Mouse (Mus musculus) left cerebral cortex, postnatal 25 days (tissue): ENCODE data around the gene Pja2. TPM values are rescaled to one million over a fixed set of nuclear protein-coding genes. Genes with fewer than 3 reads are reported as not detected.
"Not testable (repeated sequence)": the region's sequence is repeated elsewhere in the genome, so short reads cannot be mapped to it uniquely, and the experiment has no call there.

Source experiments
- DNase-seq, 2 experiments: peaks; one replicate each; pipeline ENCODE4 v3.0.0; 2022; ENCODE audit warnings: low spot score in 2 of 2, mixed read lengths in 1 of 2
- intact Hi-C: fragments of 180-260 bp; cut with DNase I; formaldehyde crosslinking; loops from one replicate; pipeline ENCODE4 v1.15.1; 2025
- microRNA-seq, 2 experiments: library from miRNA; unstranded; fragments of <30 nt; microRNA quantifications; one replicate each; pipeline ENCODE4 v1.2.0; 2022
- total RNA-seq, 2 experiments: library from RNA; stranded (reverse); gene quantifications; 2 replicates each; pipeline ENCODE4 v1.2.3; 2021

Pja2 gene
- total RNA-seq, 2 experiments from 2014 or later, result 434 to 438 TPM

GRCm38 (mm10) chr17:64289684-64290083, 42.0 kb downstream of the Pja2 start:
- intact Hi-C loops, result no loop called here
- DNase-seq, result no peak

GRCm38 (mm10) chr17:64288000-64288399, 43.7 kb downstream of the Pja2 start:
- intact Hi-C loops, result no loop called here
- DNase-seq, result peak; percentile 37 to 83

DNA sequence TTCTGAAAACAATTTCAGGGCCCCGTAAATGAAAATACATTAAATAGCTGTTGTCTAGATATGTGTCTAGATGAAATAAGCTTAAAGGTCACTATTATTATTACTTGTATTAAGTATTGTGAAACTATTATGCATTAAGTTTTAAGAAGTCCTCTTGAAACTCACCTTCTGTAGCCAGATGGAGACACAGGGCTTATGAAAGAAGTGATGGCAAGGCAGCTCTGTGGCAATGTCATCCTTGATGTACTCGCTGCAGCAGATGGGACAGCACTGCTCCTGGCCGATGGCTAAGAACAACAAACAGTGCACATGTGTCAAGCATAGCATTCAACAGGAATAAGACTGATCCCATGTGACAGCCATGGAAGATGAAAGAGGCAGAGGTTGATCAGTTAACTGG, 44.9 kb downstream of the Pja2 start:
- intact Hi-C loops, result no loop called here
- DNase-seq, result no peak

DNA sequence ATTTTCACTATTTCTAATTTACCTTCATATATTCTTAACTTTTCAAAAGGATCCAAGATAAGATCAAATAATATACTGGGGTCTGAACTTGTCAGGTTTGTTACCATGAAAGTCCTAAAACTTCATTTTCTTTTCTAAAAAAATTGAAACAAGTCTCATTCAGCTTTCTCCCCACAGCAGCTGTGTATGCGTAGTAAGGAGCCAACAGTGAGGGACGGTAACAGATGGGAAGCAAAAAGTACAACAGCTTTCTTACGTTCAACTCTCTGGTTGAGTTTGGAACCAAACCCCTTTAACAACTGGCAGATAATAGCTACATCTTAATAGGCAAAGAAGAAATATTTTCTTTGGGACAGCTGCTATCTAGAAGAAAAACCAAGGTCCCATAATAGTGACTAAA, 50.3 kb downstream of the Pja2 start:
- intact Hi-C loops, DNase-seq: not testable (repeated sequence)

- no peak for DNase-seq
- intact Hi-C loops, result no loop called here
These were observed 54.0 kb downstream of the Pja2 start for GRCm38 (mm10) chr17:64277649-64278212.

DNA sequence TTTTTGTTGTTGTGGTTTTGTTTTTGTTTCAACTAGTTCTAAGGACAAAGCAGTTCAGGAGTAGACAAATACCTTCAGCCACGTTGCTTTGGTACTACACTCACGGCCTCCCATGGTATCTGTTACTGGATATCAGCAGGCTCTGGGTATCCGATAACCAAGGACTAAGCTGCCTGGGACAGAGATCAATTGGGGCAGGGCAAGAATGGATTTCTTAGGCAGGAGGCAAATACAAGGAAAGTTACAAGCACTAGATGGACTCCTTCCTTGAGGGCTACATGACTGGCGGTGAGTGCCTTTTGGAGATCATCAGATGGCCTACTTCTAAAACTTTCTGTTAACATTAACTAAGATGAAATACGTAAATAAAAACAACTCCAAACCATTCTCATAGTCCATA, 55.0 kb downstream of the Pja2 start:
- DNase-seq, result no peak
- intact Hi-C loops, result no loop called here

- DNase-seq, result no peak
- intact Hi-C loops, result no loop called here
These were observed 56.5 kb downstream of the Pja2 start for GRCm38 (mm10) chr17:64275188-64275587.

- DNase-seq, result no peak
- intact Hi-C loops, result no loop called here
These were observed 57.2 kb downstream of the Pja2 start for GRCm38 (mm10) chr17:64274341-64275105.

- no peak for DNase-seq
- intact Hi-C loops, result no loop called here
These were observed 71.1 kb downstream of the Pja2 start for GRCm38 (mm10) chr17:64260571-64260970.

DNA sequence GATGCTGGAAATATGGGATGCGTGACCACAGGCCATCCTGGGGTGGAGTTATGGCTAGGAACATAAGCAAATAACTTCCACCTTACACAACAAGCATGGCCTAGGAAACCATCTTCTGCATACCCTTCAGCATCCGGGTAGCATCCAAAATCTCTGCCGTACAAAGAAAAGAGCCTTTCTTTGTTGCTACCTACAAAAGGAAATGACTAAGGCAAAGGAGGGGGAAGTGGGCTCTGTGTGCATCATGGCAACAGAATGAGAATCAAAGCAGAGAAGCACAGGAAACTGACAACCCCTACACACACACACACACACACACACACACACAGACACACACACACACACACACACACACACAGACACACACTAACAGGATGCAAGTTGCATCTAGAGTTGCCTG, 83.5 kb downstream of the Pja2 start:
- intact Hi-C loops, result no loop called here
- DNase-seq, result no peak

DNA sequence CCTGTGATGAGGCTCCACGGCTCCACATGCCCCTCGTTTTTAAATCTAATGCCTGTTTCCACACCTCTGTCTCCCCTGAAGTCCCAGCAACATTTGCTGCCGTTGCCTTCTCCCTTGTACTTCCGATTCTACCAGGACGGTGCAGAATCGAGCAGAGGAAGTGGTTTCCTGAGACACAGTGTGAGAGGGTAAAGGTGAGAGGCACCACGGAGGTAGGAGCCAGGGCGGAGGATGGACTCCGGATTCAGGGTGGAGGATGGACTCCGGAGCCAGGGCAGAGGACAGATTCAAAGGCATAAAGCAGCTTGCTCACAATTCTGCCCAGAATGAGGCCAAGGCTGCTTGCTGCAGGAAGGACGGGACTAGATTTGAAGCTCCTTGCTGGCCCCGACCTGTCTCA, 88.8 kb downstream of the Pja2 start:
- intact Hi-C loops, result no loop called here

DNA sequence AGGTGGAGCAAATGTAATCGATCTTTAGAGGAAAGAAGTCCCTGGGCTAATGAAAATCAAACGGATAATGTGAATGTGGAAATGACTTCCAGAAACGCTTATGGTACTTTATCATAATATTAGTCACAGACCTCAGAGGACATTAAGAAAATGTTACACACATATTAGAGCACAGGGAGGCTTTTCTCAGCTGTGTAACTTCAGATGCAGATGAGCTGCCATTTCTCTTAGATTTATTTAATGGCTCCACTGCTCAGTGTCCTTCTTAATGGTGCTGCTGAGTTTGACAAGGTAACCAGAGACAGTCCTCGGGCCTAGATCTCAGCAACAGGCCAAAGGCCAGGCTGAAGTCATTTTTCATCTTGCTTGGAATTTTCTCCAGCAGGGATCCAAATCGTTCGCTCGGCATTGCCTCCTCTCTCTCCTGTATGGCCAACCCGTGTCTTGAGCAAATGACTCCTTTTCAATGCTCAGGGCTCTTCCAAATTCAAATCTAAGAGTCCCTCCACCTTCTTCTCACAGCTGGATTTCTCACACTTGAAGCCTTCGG, 89.3 kb downstream of the Pja2 start:
- intact Hi-C loops, result no loop called here
- DNase-seq, result no peak

More for the DNA sequence above, 88.8 kb downstream of the Pja2 start:
- DNase-seq, result no peak

DNA sequence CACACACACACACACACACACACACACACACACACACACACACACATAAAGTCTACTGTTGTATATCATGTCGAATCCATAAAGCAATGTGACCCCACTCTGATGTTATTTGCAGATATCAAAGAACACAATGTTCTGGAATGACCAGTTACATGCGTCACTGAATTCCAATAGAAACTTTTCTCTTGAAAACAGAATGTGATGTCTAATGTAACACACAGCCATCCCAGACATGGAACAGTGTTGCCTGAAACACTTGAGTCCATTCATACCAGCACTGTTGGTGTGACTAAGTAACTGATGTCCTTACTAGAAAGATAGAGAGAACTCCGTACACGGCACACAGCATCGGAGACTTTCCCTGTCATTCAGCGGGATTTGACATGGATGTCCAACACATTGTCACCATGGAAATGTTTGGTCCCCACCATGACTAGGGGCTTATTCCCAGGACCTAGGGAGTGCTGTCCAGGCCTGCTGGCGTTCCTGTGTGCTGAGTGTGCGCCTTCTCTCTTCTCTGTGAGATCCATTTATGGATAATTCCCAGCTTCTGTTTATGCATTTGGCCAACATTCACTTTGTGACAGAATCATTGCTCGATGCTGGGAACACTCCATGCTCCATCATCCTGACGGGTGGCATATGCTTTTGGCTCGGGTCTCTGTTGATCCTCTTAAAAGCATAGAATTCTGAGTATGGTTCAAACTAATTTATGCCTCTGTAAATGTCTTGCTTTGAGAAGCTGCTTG, 90.0 kb downstream of the Pja2 start:
- intact Hi-C loops, result no loop called here
- DNase-seq, result no peak

DNA sequence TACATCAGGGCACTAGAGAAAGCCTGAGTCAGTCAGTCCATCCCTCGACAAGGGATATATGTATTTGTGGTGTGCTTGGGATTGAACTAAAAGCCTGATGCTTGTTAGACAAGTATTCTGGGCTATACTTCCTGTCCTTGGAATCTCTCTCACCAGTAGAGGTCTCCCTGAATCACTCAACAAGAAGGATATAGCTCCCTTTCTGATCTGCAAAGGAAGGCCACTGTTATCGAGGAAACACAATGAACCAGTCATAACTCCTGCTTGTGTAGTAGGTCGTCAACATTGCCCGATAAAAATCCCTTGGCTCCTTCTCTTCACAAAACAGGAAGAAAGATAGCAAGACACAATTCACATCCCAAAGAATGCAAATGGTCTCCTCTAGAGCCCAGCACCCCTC, 99.6 kb downstream of the Pja2 start:
- DNase-seq, result no peak
- intact Hi-C loops, result no loop called here

DNA sequence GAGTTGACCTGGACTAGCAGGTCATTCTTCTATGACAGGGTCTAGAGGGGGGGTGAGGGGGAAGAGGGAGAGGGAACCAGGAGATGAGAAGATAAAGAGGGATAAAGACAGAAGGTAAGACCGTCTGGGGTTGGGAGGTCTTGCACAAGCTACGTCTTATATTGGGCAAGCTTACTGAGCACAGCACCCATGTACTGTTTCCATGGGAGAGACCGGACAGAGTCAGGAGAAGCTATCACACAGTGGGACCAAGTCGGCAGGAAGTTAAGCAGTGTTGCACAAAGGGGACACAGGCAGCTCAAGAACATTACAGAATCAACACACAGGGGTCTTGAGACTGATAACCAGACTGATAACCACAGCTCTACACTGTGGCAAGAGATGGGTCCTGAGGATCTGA, 100.1 kb downstream of the Pja2 start:
- intact Hi-C loops, DNase-seq: not testable (repeated sequence)

DNA sequence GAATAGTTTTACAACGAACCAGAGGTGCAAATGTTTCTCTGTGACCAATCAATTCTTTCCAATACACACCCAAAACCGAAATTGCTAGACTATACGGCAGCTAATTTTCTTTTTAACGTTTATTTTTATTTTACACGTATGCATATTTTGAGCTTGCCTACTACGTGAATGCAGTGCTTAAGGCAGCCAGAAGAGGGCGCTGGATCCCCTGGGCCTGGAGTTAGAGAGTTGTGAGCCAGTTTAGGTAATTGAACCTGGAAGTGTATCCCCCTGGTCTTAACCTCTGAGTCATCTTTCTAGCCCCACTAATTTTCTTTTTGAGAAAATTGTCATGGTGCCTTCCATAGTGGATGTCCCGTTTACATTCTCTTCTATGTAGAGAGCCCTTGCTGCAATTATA, 100.5 kb downstream of the Pja2 start:
- intact Hi-C loops, result no loop called here
- no peak for DNase-seq

Small RNA genes lying within 50 kb of the gene (microRNA-seq; reads per million reads assigned to microRNA genes)
- 0 reads per million in 2 experiments for gene Gm24194
